Mouse (Mus musculus) midbrain, postnatal 0 days (tissue): ENCODE measurements around the gene Myl7. TPM values are rescaled to one million over a fixed set of nuclear protein-coding genes. Genes with fewer than 3 reads are reported as not detected.
"Not testable (repeated sequence)": the region's sequence is repeated elsewhere in the genome, so short reads cannot be mapped to it uniquely, and the experiment has no call there.

Experiments
- ATAC-seq: fragments of 200-750 bp; cut with Nextera tagmentation; 2 replicates; pipeline ENCODE4 v1.8.0; 2017; ENCODE audit warnings: moderate number of reproducible peaks, mild to moderate bottlenecking, moderate TSS enrichment, moderate library complexity; ENCODE audit not compliant: low FRiP score
- DNase-seq: peaks from one replicate; pipeline ENCODE4 v3.0.0-alpha.2; 2015; ENCODE audit warnings: low spot score
- H3K27ac ChIP-seq: fragments of 300-500 bp; sonication (generic); 2 replicates; pipeline ENCODE4 v1.5.1; 2014; ENCODE audit warnings: low read depth, mild to moderate bottlenecking, low read length, mixed read lengths
- H3K27me3 ChIP-seq: fragments of 300-500 bp; sonication (generic); 2 replicates; pipeline ENCODE4 v1.6.1; 2014; ENCODE audit warnings: low read length, control low read depth, mixed read lengths; ENCODE audit not compliant: insufficient read depth
- H3K36me3 ChIP-seq: fragments of 300-500 bp; sonication (generic); 2 replicates; pipeline ENCODE4 v1.6.1; 2014; ENCODE audit warnings: low read length, control low read depth, mixed read lengths; ENCODE audit not compliant: insufficient read depth
- H3K4me1 ChIP-seq: fragments of 300-500 bp; sonication (generic); 2 replicates; pipeline ENCODE4 v1.6.1; 2014; ENCODE audit warnings: mild to moderate bottlenecking, control low read depth, antibody characterized with exemption, low read length, mixed read lengths; ENCODE audit not compliant: insufficient read depth
- H3K4me2 ChIP-seq: fragments of 300-500 bp; sonication (generic); 2 replicates; pipeline ENCODE4 v1.6.1; 2014; ENCODE audit warnings: low read depth, mild to moderate bottlenecking, low read length, mixed read lengths; ENCODE audit not compliant: poor library complexity, severe bottlenecking
- H3K4me3 ChIP-seq: fragments of 300-500 bp; sonication (generic); 2 replicates; pipeline ENCODE4 v1.5.1; 2014; ENCODE audit warnings: low read depth, mild to moderate bottlenecking, low read length, moderate library complexity
- H3K9ac ChIP-seq: fragments of 300-500 bp; sonication (generic); replicated peaks from 2 replicates; pipeline ENCODE4 v1.6.1; 2014; ENCODE audit warnings: mild to moderate bottlenecking, low read length, moderate library complexity, mixed read lengths; ENCODE audit not compliant: poor library complexity, severe bottlenecking
- H3K9me3 ChIP-seq: fragments of 300-500 bp; sonication (generic); 2 replicates; pipeline ENCODE4 v1.6.1; 2016; ENCODE audit warnings: low read length, control low read depth
- CTCF ChIP-seq: IDR thresholded peaks from 2 replicates; pipeline ENCODE4 v1.5.1; 2016; ENCODE audit warnings: antibody characterized with exemption, mild to moderate bottlenecking
- WGBS: fragments of 180-500 bp; shearing (Covaris S2); extraction: QIAGEN DNeasy Blood & Tissue Kit; methylation state at CpG from one replicate; pipeline ENCODE4 v1.1.7; 2014; 5-methylcytosine and 5-hydroxymethylcytosine counted together
- polyA plus RNA-seq: library from polyadenylated mRNA; unstranded; fragments of >200 nt; fragmentation: Nextera tagmentation; extraction: Ambion mirVana; gene quantifications from 2 replicates; pipeline ENCODE4 v1.2.1, GENCODE M21; 2015
- total RNA-seq: library from RNA; depleted of rRNA; stranded (reverse); fragments of >200 nt; gene quantifications from 2 replicates; pipeline ENCODE4 v1.2.3, GENCODE M21; 2014; rRNA removed

The Myl7 gene
- not detected in 2 replicates for total RNA-seq
- polyA plus RNA-seq, result 0.31 TPM in 1 of 2 replicates, not detected in the other

DNA sequence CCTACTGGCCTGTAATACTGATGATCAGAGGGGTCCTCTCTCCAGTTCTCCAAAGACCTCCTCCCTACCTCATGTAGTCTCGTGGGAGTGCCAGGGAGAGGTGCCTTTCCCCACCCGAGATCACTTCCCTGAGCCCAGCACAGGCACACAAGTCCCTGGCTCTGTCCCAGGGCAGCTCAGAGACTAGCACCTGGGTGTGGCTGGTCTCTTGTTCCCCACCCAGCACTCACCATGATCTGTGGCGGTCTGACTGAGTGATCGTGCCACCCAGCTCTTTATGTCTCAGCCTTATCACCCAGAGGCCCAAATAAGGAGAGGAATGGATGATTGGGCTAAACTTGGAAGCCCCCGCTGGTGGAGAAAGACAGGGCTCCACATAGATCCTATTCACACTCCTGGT, at the start of gene Myl7:
Gene Myl7 (minus strand): TSS at position 252 of the 400 bp plus-strand sequence.
- peaks cover 6% of the 10 kb centered on the region; the same call in 1 of the 2 replicates for H3K27me3 ChIP-seq
- H3K27ac ChIP-seq, result no peak within 1 kb of the TSS
- no peak for ATAC-seq
- H3K36me3 ChIP-seq, result no peaks in the 10 kb centered on the region
- no peak within 1 kb of the TSS for H3K4me3 ChIP-seq
- peaks cover 16% of the 10 kb centered on the region for H3K4me1 ChIP-seq
- H3K4me2 ChIP-seq, result no peak within 1 kb of the TSS
- no peaks in the 10 kb centered on the region for H3K9me3 ChIP-seq
- WGBS, result 76% methylated on average over 5 of the region's 5 CpGs
- TF ChIP-seq CTCF, result no peak
- DNase-seq, result no peak
- H3K9ac ChIP-seq, result no peak within 1 kb of the TSS

DNA sequence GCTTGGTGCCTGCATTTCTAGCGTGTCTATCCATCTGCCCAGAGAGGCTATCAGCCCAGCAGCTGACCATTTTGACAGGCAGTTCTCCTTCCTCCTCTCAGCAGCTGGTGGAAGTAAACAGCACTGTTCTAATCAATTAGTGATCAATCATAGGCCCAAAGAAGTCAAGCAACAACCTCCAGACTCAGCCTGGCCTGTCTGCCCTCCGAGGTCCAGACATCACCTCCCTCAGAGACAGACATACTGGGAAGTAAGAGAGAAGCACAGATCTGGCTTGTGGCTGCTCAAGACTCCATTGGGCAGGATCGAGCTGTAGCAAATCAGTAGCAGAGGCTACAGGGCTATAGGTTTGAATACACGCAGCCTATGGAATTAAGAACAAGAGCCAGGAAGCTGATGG, 49.2 kb upstream of the Myl7 start:
- Histone ChIP-seq H3K9ac (no peak overlapping the region), H3K4me3 (no peak overlapping the region), H3K4me2 (no peak overlapping the region), H3K27me3 (no peaks in the 10 kb centered on the region), H3K4me1 (no peaks in the 10 kb centered on the region), H3K9me3 (no peaks in the 10 kb centered on the region), H3K27ac (no peak overlapping the region), H3K36me3 (no peaks in the 10 kb centered on the region)
- 75% methylated on average over 4 of the region's 4 CpGs for WGBS
- DNase-seq (no peak), ATAC-seq (no peak)
- no peak for TF ChIP-seq CTCF

DNA sequence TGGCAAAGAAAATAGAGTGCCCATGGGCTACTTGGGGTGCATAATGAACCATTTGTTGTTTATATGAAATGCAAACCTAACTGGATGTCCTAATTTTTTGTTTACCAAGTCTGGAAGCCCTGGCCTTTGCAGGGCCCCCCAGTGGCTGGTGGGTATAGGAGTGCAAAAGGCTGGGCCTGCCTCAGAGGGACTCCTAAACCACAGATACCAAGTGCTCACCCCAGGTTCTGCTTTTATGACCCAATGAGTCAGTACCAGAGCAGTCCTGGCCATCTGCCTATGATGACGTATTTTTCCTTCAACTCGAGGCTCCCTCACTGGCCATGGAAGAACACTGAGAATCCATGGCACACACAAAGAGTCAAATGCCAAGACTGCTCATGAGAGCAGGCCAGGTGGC, 46.5 kb upstream of the Myl7 start:
- no peaks in the 10 kb centered on the region for H3K36me3 ChIP-seq
- no peak overlapping the region for H3K9ac ChIP-seq
- DNase-seq (no peak), ATAC-seq (no peak)
- no peaks in the 10 kb centered on the region for H3K9me3 ChIP-seq
- H3K4me2 ChIP-seq, result no peak overlapping the region
- no peak overlapping the region for H3K4me3 ChIP-seq
- H3K27me3 ChIP-seq, result no peaks in the 10 kb centered on the region
- no peak for TF ChIP-seq CTCF
- H3K4me1 ChIP-seq, result no peaks in the 10 kb centered on the region
- WGBS, result 78% methylated on average over 2 of the region's 2 CpGs
- H3K27ac ChIP-seq, result no peak overlapping the region

DNA sequence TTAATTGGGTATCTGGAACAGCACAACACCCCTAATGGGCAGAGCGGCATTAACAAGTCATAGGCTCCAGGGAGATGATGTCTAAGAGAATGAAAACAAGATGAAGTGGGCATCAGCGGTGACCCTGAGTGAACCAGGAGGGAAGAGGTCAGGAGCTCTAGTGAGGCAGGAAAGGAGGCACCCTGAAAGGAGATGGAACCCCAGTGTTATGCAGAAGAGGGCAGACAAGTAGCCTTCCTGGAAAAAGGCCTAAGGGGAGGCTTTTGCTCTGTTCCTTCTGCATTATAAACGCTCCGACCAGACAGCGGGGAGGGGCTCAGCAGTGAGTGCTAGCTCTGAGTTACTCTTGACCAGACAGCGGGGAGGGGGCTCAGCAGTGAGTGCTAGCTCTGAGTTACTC, 44.4 kb upstream of the Myl7 start:
- H3K4me1 ChIP-seq, result no peaks in the 10 kb centered on the region
- no peak overlapping the region for H3K9ac ChIP-seq
- H3K4me2 ChIP-seq, result no peak overlapping the region
- no peak for TF ChIP-seq CTCF
- 59% methylated on average over 6 of the region's 6 CpGs for WGBS
- H3K27me3 ChIP-seq, result no peaks in the 10 kb centered on the region
- H3K27ac ChIP-seq, result no peak overlapping the region
- no peak for DNase-seq
- no peaks in the 10 kb centered on the region for H3K36me3 ChIP-seq
- ATAC-seq, result no peak
- no peak overlapping the region for H3K4me3 ChIP-seq
- no peaks in the 10 kb centered on the region for H3K9me3 ChIP-seq

DNA sequence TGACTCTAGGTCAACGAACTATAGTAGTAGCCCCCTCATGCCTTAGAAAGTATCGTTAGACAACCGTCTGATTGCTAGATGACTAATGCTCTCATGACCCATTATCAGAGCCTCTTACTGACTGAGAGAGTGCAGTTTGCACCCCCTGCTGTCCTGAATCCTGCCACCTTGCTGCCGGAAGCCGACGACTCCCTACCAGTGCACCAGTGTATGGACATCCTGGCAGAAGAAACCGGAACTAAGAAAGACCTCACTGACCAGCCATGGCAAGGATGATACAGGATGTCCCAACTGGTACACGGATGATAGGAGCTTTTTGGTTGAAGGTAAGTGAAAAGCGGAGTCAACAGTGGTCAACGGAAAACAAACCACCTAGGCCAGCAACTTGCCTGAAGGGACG, 35.9 kb upstream of the Myl7 start:
- not testable (repeated sequence) for H3K27ac ChIP-seq, H3K36me3 ChIP-seq, H3K9me3 ChIP-seq, H3K4me2 ChIP-seq, H3K4me1 ChIP-seq, DNase-seq, H3K9ac ChIP-seq, ATAC-seq, H3K27me3 ChIP-seq, H3K4me3 ChIP-seq
- WGBS, result 95% methylated on average over 11 of the region's 11 CpGs

DNA sequence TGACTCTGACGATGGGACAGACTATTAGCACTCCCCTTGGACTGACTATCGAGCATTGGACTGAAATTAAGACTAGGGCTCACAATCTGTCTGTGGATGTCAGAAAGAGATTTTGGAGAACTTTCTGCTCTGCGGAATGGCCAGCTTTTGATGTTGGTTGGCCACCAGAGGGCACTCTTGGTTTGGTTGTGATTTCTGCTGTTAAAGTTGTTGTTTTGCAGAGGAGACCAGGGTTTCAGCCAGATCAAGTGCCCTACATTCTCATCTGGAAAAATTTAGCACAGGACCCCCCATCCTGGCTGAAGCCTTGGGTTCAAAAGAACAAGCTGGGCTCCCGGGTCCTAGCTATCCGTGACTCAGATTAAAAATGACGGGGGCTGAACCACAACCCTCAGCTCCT, 33.4 kb upstream of the Myl7 start:
- H3K9ac ChIP-seq, ATAC-seq, H3K4me2 ChIP-seq, H3K9me3 ChIP-seq, H3K4me1 ChIP-seq, H3K27ac ChIP-seq, DNase-seq, H3K4me3 ChIP-seq, H3K27me3 ChIP-seq, H3K36me3 ChIP-seq: not testable (repeated sequence)
- 84% methylated on average over 6 of the region's 6 CpGs for WGBS

DNA sequence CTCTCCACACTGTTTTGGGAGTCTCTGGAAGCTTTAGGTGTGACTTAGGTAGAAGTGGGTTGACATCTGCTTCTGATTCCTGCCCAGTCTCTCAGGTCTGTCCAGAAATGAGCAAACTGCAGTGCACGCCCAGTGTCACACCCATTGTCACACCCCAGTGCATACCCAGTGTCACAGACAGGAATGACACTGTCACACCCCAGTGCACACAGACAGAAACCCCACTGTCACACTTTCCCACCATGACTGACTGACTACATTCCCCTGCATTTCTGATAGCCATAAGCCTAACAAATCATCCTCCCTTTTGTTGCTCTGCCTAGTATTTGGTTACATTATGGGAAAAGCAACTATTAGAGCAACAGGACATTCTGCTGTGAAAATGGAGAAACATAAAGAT, 32.0 kb upstream of the Myl7 start:
- Histone ChIP-seq H3K36me3 (no peaks in the 10 kb centered on the region), H3K4me1 (no peaks in the 10 kb centered on the region), H3K9me3 (no peaks in the 10 kb centered on the region), H3K4me3 (no peak overlapping the region), H3K27ac (no peak overlapping the region), H3K9ac (no peak overlapping the region), H3K27me3 (no peaks in the 10 kb centered on the region), H3K4me2 (no peak overlapping the region)
- ATAC-seq, result no peak
- WGBS, result 67% methylated on average over 1 of the region's 1 CpGs
- TF ChIP-seq CTCF, result no peak
- no peak for DNase-seq
